Mouse (Mus musculus) neutrophil, adult 59 days (primary cell): ENCODE measurements around the gene Lpcat2b. TPM values are rescaled to one million over a fixed set of nuclear protein-coding genes. Genes with fewer than 3 reads are reported as not detected.

ENCODE experiments used
- total RNA-seq, 2 experiments: library from RNA; stranded (reverse); gene quantifications; 1 replicate in 1 of 2; 2 replicates in 1 of 2; pipeline ENCODE4 v1.2.4; 2023

The Lpcat2b gene
- not detected for total RNA-seq

GRCm38 (mm10) chr5:107431249-107431648, at the start of gene Lpcat2b:
Gene Lpcat2b (plus strand): TSS chr5:107431549.

DNA sequence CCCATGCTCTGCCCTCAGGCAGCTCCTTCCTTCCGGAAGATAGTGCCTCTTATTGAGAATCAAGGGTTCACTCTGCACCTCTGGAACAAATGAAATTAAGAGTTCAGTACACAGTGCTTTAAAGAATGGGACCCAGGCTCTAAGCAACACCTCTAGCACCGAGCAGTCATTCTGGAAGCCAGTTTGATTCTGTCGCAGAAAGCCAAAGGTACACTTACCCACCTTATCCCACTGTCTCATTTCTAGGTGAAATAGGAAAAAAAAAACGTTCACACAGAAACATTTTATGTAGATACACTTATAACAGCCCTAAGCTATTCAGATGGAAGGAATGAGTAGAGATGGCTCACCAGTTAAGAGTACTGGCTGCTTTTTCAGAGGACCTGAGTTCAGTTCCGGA, 28.9 kb upstream of the Lpcat2b start, which contains the start of gene Ephx4:
Ephx4 (plus strand) TSS at position 301 of the 400 bp plus-strand sequence.

DNA sequence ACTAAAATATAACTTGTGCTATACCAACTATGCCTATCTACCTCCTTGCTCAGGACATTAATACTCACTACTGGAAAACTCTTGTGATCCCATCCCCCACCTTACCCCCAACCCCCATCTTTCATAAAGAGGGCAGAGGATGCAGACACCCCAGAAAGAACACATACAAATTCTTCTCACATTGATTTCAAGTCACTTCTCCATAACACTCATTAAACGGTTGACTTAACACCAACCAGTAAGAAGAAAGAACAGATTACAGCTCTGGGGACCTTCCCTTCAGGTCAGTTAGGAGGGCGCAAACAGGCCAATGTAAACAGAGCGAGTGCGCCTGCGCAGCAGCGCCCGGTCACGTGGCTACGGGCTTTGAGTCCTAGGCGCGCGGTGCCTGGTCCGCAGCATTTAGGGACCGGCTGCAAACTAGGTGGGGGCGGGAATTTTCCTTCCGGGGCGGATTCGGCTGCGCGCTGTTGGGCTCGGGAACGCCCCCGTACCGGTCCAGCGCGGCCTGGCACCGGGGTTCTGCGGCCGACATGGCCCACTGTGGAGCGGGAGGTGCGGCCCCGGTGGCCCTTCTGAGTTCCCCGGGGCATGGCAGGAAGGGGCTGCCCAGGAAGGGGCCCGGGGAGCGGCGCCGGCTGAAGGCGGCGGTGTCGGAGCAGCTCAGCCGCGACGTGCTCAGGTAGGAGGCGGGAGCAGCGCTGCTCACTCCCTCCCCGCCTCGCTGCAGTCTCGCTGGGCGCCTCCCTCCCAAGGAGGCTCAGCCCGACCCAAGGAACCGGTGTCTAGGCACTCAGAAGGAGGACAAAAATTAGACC, 6.3 kb downstream of the Lpcat2b start, which contains the start of gene Btbd8:
Btbd8 (plus strand) TSS at position 534 of the 818 bp plus-strand sequence.

Other genes with a start within 250 kb of the Lpcat2b start
- 1 to 10 TPM in 1 of 2 experiments, under 1 TPM in 1; 0.84 to 4.3 TPM for gene Tgfbr3, start 141.9 kb upstream of the Lpcat2b start, total RNA-seq
- under 1 TPM in 1 of 2 experiments, not detected in 1; 0.22 TPM for gene Brdt, start 100.4 kb upstream of the Lpcat2b start, total RNA-seq
- gene Ephx4, start 28.8 kb upstream of the Lpcat2b start, total RNA-seq = not detected
- gene Btbd8, start 6.4 kb downstream of the Lpcat2b start, total RNA-seq = 1 to 10 TPM; 3.2 to 5.1 TPM
- under 1 TPM in 1 of 2 experiments, not detected in 1; 0.13 TPM for gene Gm42669, start 76.1 kb downstream of the Lpcat2b start, total RNA-seq
- not detected for gene 1700028K03Rik, start 103.2 kb downstream of the Lpcat2b start, total RNA-seq
- gene Rpap2, start 165.8 kb downstream of the Lpcat2b start, total RNA-seq = 10 to 100 TPM in 1 of 2 experiments, 1 to 10 TPM in 1; 7.4 to 10.2 TPM
- 1 to 10 TPM; 1.8 to 3.2 TPM for gene Glmn, start 166.3 kb downstream of the Lpcat2b start, total RNA-seq